Mouse (Mus musculus): Measurements from ENCODE around the gene Hsd3b7.

The Hsd3b7 gene

GRCm38 (mm10) chr7:127775837-127776236, 24.6 kb upstream of the Hsd3b7 start:
- WGBS, result 63% methylated on average over 7 of the region's 7 CpGs

GRCm38 (mm10) chr7:127776426-127776825, 24.0 kb upstream of the Hsd3b7 start, which contains the start of gene Setd1a:
Gene Setd1a (plus strand): TSS chr7:127776670.
- under 1% methylated on average over 23 of the region's 23 CpGs for WGBS

- WGBS, result 1% methylated on average over 66 of the region's 70 CpGs
Observed at GRCm38 (mm10) chr7:127776878-127777473, 23.4 kb upstream of the Hsd3b7 start.

- WGBS, result 2% methylated on average over 60 of the region's 66 CpGs
Observed at GRCm38 (mm10) chr7:127777474-127778266, 22.7 kb upstream of the Hsd3b7 start.

GRCm38 (mm10) chr7:127778350-127778749, 22.1 kb upstream of the Hsd3b7 start:
- 69% methylated on average over 4 of the region's 4 CpGs for WGBS

GRCm38 (mm10) chr7:127785308-127785707, 15.1 kb upstream of the Hsd3b7 start, which contains the start of gene Gm49388:
Gene Gm49388 (plus strand): TSS chr7:127785608.
- 93% methylated on average over 7 of the region's 7 CpGs for WGBS

GRCm38 (mm10) chr7:127797076-127797845, 3.1 kb upstream of the Hsd3b7 start:
- 92% methylated on average over 23 of the region's 23 CpGs for WGBS

- WGBS, result 80% methylated on average over 4 of the region's 4 CpGs
Observed at GRCm38 (mm10) chr7:127798591-127798990, 1.8 kb upstream of the Hsd3b7 start.

GRCm38 (mm10) chr7:127799211-127799610, 1.2 kb upstream of the Hsd3b7 start:
- WGBS, result 82% methylated on average over 13 of the region's 13 CpGs

GRCm38 (mm10) chr7:127799738-127800137, 666 bp upstream of the Hsd3b7 start:
- WGBS, result 89% methylated on average over 1 of the region's 1 CpGs

- WGBS, result 77% methylated on average over 8 of the region's 8 CpGs
Observed at GRCm38 (mm10) chr7:127801010-127801621, 712 bp downstream of the Hsd3b7 start.

- WGBS, result 64% methylated on average over 17 of the region's 17 CpGs
Observed at GRCm38 (mm10) chr7:127802313-127802712, 1.9 kb downstream of the Hsd3b7 start.

GRCm38 (mm10) chr7:127808821-127809220, 8.4 kb downstream of the Hsd3b7 start:
- 59% methylated on average over 5 of the region's 5 CpGs for WGBS

GRCm38 (mm10) chr7:127809846-127810245, 9.4 kb downstream of the Hsd3b7 start:
- 88% methylated on average over 1 of the region's 1 CpGs for WGBS

GRCm38 (mm10) chr7:127810650-127811049, 10.2 kb downstream of the Hsd3b7 start:
- 86% methylated on average over 10 of the region's 10 CpGs for WGBS

- WGBS, result 84% methylated on average over 4 of the region's 4 CpGs
Observed at GRCm38 (mm10) chr7:127811240-127811639, 10.8 kb downstream of the Hsd3b7 start.

GRCm38 (mm10) chr7:127812292-127812691, 11.9 kb downstream of the Hsd3b7 start:
- WGBS, result 86% methylated on average over 3 of the region's 3 CpGs

- 39% methylated on average over 4 of the region's 4 CpGs for WGBS
Observed at GRCm38 (mm10) chr7:127813821-127814220, 13.4 kb downstream of the Hsd3b7 start.

GRCm38 (mm10) chr7:127814241-127814921, 14.0 kb downstream of the Hsd3b7 start:
- WGBS, result 31% methylated on average over 19 of the region's 19 CpGs

GRCm38 (mm10) chr7:127815116-127815665, 14.8 kb downstream of the Hsd3b7 start:
- WGBS, result 79% methylated on average over 15 of the region's 15 CpGs
